24 mouse cellular contexts compared by ENCODE assay signal in the genomic region with DNA sequence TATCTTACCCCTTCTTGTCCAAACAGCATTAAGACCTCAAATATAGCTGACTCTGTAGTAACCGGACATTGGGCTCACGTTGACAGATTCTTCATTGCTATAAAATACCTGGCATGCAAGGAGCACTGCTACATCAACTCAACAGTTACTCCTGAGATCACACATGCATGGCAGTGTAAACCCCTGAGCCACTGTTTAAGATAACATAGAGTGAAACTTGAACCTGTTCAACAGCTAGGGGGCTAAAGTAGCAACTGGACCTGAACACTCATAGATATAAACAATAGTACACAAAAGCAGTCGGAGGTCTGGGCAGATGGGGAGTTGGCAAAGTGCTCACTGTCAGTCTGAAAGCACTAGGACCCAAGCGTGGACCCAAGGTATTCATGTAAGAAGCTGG. TPM values are rescaled to one million over a fixed set of nuclear protein-coding genes. Genes with fewer than 3 reads are reported as not detected.
DNase-seq lines count a peak whose midpoint lies in the region; ATAC-seq and TF ChIP-seq lines count a peak whose summit lies in the region.
"Had no signal": no experiment of that assay in that cellular context is flagged by ENCODE, and none has a peak within 500 bp of the region (broad histone marks: within the 10 kb centered on the region; RNA-seq: fewer than 3 reads in every experiment).

No protein-coding gene starts in this region.

- TF ChIP-seq EP300 in stomach, postnatal 0 days (optimal IDR thresholded peaks at IDR 0.05) = no peak

- H3K27ac ChIP-seq in kidney, embryonic 14.5 days (ENCODE audit: low read depth, low read length) = no peak overlapping the region
- no peak overlapping the region; the same call in 1 of the 2 replicates for H3K27ac ChIP-seq in kidney, embryonic 16.5 days (ENCODE audit: low read length)
- no peak overlapping the region for H3K27ac ChIP-seq in kidney, adult 2 months (ENCODE audit: insufficient read depth, low read depth, low read length)
- H3K27ac ChIP-seq in lung, embryonic 16.5 days (ENCODE audit: low read length) = no peak overlapping the region
- H3K27ac ChIP-seq in stomach, postnatal 0 days (replicated peaks) = no peak overlapping the region
- H3K27ac ChIP-seq: embryonic facial prominence, embryonic 10.5 days; embryonic facial prominence, embryonic 12.5 days; forebrain, embryonic 13.5 days had no signal

- H3K4me2 ChIP-seq in kidney, embryonic 14.5 days (replicated peaks; ENCODE audit: low read depth, low read length) = no peak overlapping the region
- H3K4me2 ChIP-seq in kidney, embryonic 16.5 days (replicated peaks; ENCODE audit: low read depth, low read length) = 0 out of 2 replicates have a peak overlapping the region, but pooled peaks have one; percentile 20
- H3K4me2 ChIP-seq in lung, embryonic 16.5 days (ENCODE audit: low read depth, low read length) = 0 out of 2 replicates have a peak overlapping the region, but pooled peaks have one; percentile 7
- no peak overlapping the region for H3K4me2 ChIP-seq in stomach, postnatal 0 days (replicated peaks; ENCODE audit: low read depth)
- H3K4me2 ChIP-seq: embryonic facial prominence, embryonic 12.5 days; forebrain, embryonic 13.5 days had no signal

- DNase-seq in kidney, postnatal 25 days = no peak
- no peak for DNase-seq in kidney, adult 2 months
- DNase-seq in lung, postnatal 25 days (ENCODE audit: low spot score) = no peak
- DNase-seq in stomach, postnatal 0 days (ENCODE audit: low spot score) = no peak
- DNase-seq: adrenal gland, adult 8-10 months; adrenal gland, postnatal 14 days; adrenal gland, postnatal 36 days; B cell, adult 2 months; cerebellum, adult 11-12 months; cerebellum, adult 2 months; cerebellum, adult 9-10 months; cerebellum, postnatal 10 days; cerebellum, postnatal 25 days had no signal

- no peak for TF ChIP-seq CTCF in kidney, adult 2 months (conservative IDR thresholded peaks at IDR 0.05; ENCODE audit: insufficient read depth, insufficient read length, low read depth, low read length)
- peak; percentile 4; the same call in 1 of the 2 replicates for TF ChIP-seq CTCF in stomach, postnatal 0 days (IDR thresholded peaks at IDR 0.05; ENCODE audit: low read depth)

- no peaks in the 10 kb centered on the region for H3K36me3 ChIP-seq in kidney, embryonic 14.5 days (ENCODE audit: control insufficient read depth, insufficient read depth, low read length)
- no peaks in the 10 kb centered on the region for H3K36me3 ChIP-seq in kidney, embryonic 16.5 days (ENCODE audit: insufficient read depth, low read length)
- no peaks in the 10 kb centered on the region for H3K36me3 ChIP-seq in kidney, adult 2 months (ENCODE audit: control insufficient read depth, insufficient read depth, low read length)
- H3K36me3 ChIP-seq in lung, embryonic 16.5 days (ENCODE audit: control insufficient read depth, insufficient read depth, low read length) = no peaks in the 10 kb centered on the region
- no peaks in the 10 kb centered on the region for H3K36me3 ChIP-seq in stomach, postnatal 0 days (ENCODE audit: control insufficient read depth, insufficient read depth, low read length)
- H3K36me3 ChIP-seq: embryonic facial prominence, embryonic 10.5 days; embryonic facial prominence, embryonic 12.5 days; G1E had no signal

- WGBS in kidney, embryonic 14.5 days = 30% methylated on average over 4 of the region's 4 CpGs
- 49% methylated on average over 4 of the region's 4 CpGs for WGBS in kidney, embryonic 16.5 days
- WGBS in kidney, adult 2 months = 40% methylated on average over 4 of the region's 4 CpGs
- WGBS in lung, embryonic 16.5 days = 32% methylated on average over 4 of the region's 4 CpGs
- 55% methylated on average over 4 of the region's 4 CpGs for WGBS in stomach, postnatal 0 days

- TF ChIP-seq POLR2A in kidney, adult 2 months (IDR thresholded peaks at IDR 0.05; ENCODE audit: low read depth, low read length) = no peak

- H3K4me3 ChIP-seq in kidney, embryonic 14.5 days (ENCODE audit: low read length) = no peak overlapping the region
- no peak overlapping the region for H3K4me3 ChIP-seq in kidney, embryonic 16.5 days (ENCODE audit: low read length)
- no peak overlapping the region for H3K4me3 ChIP-seq in kidney, adult 2 months (ENCODE audit: insufficient read depth, low read depth, low read length)
- H3K4me3 ChIP-seq in lung, embryonic 16.5 days (ENCODE audit: low read length) = no peak overlapping the region
- H3K4me3 ChIP-seq in stomach, postnatal 0 days (ENCODE audit: low read depth, low read length) = no peak overlapping the region
- H3K4me3 ChIP-seq: embryonic facial prominence, embryonic 10.5 days; embryonic facial prominence, embryonic 12.5 days; forebrain, embryonic 13.5 days had no signal

- no peak overlapping the region for H3K9ac ChIP-seq in kidney, embryonic 14.5 days (ENCODE audit: low read depth, low read length)
- no peak overlapping the region for H3K9ac ChIP-seq in kidney, embryonic 16.5 days (replicated peaks; ENCODE audit: low read length)
- no peak overlapping the region for H3K9ac ChIP-seq in lung, embryonic 16.5 days (ENCODE audit: low read length)
- no peak overlapping the region for H3K9ac ChIP-seq in stomach, postnatal 0 days (ENCODE audit: low read length)
- H3K9ac ChIP-seq: embryonic facial prominence, embryonic 12.5 days; forebrain, embryonic 13.5 days had no signal

- no peaks in the 10 kb centered on the region for H3K27me3 ChIP-seq in kidney, embryonic 14.5 days (ENCODE audit: control insufficient read depth, insufficient read depth, low read length)
- H3K27me3 ChIP-seq in kidney, embryonic 16.5 days (ENCODE audit: insufficient read depth, low read length) = no peaks in the 10 kb centered on the region
- H3K27me3 ChIP-seq in kidney, adult 2 months (replicated peaks; ENCODE audit: control insufficient read depth, insufficient read depth, low read length) = no peaks in the 10 kb centered on the region
- H3K27me3 ChIP-seq in lung, embryonic 16.5 days (ENCODE audit: control insufficient read depth, insufficient read depth, low read depth, low read length) = no peaks in the 10 kb centered on the region
- no peaks in the 10 kb centered on the region for H3K27me3 ChIP-seq in stomach, postnatal 0 days (ENCODE audit: control insufficient read depth, insufficient read depth, low read length)
- H3K27me3 ChIP-seq: CH12.LX; embryonic facial prominence, embryonic 12.5 days; forebrain, embryonic 13.5 days had no signal

- H3K4me1 ChIP-seq in kidney, embryonic 14.5 days (ENCODE audit: control insufficient read depth, insufficient read depth, low read length) = no peaks in the 10 kb centered on the region
- H3K4me1 ChIP-seq in kidney, embryonic 16.5 days (ENCODE audit: insufficient read depth, low read length) = peaks cover 9% of the 10 kb centered on the region; the same call in 1 of the 2 replicates
- no peaks in the 10 kb centered on the region for H3K4me1 ChIP-seq in kidney, adult 2 months (ENCODE audit: control insufficient read depth, insufficient read depth, low read length)
- no peaks in the 10 kb centered on the region; the same call in 1 of the 2 replicates for H3K4me1 ChIP-seq in lung, embryonic 16.5 days (replicated peaks; ENCODE audit: control insufficient read depth, insufficient read depth, low read length)
- no peaks in the 10 kb centered on the region for H3K4me1 ChIP-seq in stomach, postnatal 0 days (replicated peaks; ENCODE audit: control insufficient read depth, insufficient read depth)
- H3K4me1 ChIP-seq: embryonic facial prominence, embryonic 10.5 days; embryonic facial prominence, embryonic 12.5 days; forebrain, embryonic 13.5 days had no signal

- no peaks in the 10 kb centered on the region for H3K9me3 ChIP-seq in kidney, embryonic 14.5 days (ENCODE audit: control insufficient read depth, low read length)
- H3K9me3 ChIP-seq in kidney, embryonic 16.5 days (ENCODE audit: low read length) = no peaks in the 10 kb centered on the region
- H3K9me3 ChIP-seq in lung, embryonic 16.5 days (ENCODE audit: control insufficient read depth, low read length) = no peaks in the 10 kb centered on the region
- H3K9me3 ChIP-seq in stomach, postnatal 0 days (ENCODE audit: control insufficient read depth, low read length) = no peaks in the 10 kb centered on the region
- H3K9me3 ChIP-seq: embryonic facial prominence, embryonic 10.5 days; embryonic facial prominence, embryonic 12.5 days; forebrain, embryonic 13.5 days; G1E had no signal

- peak; percentile 84 for ATAC-seq in kidney, embryonic 14.5 days (ENCODE audit: low FRiP score, low TSS enrichment)
- peak; percentile 87 for ATAC-seq in kidney, embryonic 16.5 days (ENCODE audit: low FRiP score, low TSS enrichment)
- no peak for ATAC-seq in lung, embryonic 16.5 days (ENCODE audit: low read depth)
- no peak for ATAC-seq in stomach, postnatal 0 days (ENCODE audit: low FRiP score, low TSS enrichment)
- ATAC-seq: activated CD4-positive, CD25-positive, alpha-beta regulatory T cell, adult 4 months; CD4-positive, CD25-positive, alpha-beta regulatory T cell, adult 4 months; forebrain, embryonic 13.5 days; Patski had no signal

RNA-seq across cellular contexts. Expression of a gene that starts 43.5 kb away (rescaled TPM):
- polyA plus RNA-seq in kidney, embryonic 14.5 days (2014; fragmentation: Nextera tagmentation; extraction: Ambion mirVana) = 5.7 and 7.3 TPM in 2 replicates
- polyA plus RNA-seq in kidney, embryonic 16.5 days (2015; fragmentation: Nextera tagmentation; extraction: Ambion mirVana) = 3.5 TPM in 2 replicates
- polyA plus RNA-seq in kidney, adult 2 months (2012; rRNA removed) = 0.67 and 0.90 TPM in 2 replicates
- polyA plus RNA-seq in lung, embryonic 16.5 days (2015; fragmentation: Nextera tagmentation; extraction: Ambion mirVana) = 11.4 and 11.5 TPM in 2 replicates
- 1.9 and 2.6 TPM in 2 replicates for polyA plus RNA-seq in stomach, postnatal 0 days (2015; fragmentation: Nextera tagmentation; extraction: Ambion mirVana)
- polyA plus RNA-seq: activated CD4-positive, CD25-positive, alpha-beta regulatory T cell, adult 4 months; G1E; Patski had no signal

Comparison
In these comparisons a context has a peak if more than half of its experiments do, and no peak if none do; other contexts are left out.
1. H3K4me2 ChIP-seq: peak in kidney, embryonic 16.5 days (single experiment) and lung, embryonic 16.5 days (single experiment); none in kidney, embryonic 14.5 days (single experiment) and stomach, postnatal 0 days (single experiment).
2. ATAC-seq: peak in kidney, embryonic 14.5 days (single experiment) and kidney, embryonic 16.5 days (single experiment); none in lung, embryonic 16.5 days (single experiment) and stomach, postnatal 0 days (single experiment).